Mouse (Mus musculus) kidney, adult 9 months (tissue): ENCODE data around the gene Batf3.
"Not testable (repeated sequence)": the region's sequence is repeated elsewhere in the genome, so short reads cannot be mapped to it uniquely, and the experiment has no call there.

ENCODE experiments used
- DNase-seq: peaks from one replicate; pipeline ENCODE4 v3.0.0; 2022

The Batf3 gene

DNA sequence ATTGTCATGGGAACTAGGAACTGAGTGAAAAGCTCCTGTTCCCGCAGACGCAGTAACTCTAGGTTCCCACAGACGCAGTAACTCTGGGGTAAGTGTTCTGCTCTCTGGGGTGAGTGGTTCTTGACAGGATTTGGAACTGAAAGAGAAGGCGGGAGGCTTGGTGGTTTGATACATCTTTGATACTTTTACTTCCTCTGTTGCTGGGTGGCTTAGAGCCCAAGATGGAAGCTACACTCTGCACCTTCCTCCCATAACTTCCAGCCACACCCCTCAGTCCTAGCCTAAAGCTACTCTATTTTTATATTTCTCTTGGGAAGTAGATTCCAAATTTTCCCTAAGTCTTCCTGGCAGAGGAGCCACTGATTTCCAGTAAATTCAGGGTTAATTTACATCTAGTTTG lies 40.8 kb downstream of the Batf3 start:
- no peak for DNase-seq

DNA sequence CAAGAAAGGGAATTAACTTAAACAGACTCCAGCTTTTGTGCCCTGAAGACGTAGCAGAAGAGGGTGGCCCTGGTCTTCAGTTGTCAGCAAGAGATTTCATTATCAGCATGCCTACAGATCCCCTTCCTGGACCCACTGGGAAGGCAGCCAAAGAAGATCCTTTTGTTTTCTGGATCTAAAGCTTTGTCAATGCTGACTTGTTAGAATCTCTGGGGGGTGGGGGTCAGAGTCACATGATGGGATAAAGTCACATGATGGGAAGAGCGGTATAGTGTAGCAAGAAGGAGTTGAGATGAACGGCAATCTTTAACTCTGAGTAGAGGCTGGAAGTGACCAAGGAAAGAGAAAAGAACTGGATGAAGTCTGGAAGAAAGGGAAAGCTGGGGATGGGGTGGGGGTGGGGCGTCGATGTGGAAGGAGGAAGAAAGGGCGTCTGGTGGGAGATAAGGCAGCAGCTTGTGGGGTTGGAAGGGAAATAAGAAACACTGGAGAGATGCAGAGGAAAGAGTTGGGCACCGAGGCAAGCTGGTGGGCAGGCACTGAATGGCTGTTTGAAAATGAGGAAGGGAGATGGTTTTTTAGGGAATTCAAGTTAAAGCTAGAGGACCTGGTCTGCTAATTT lies 41.3 kb downstream of the Batf3 start:
- no peak for DNase-seq

DNA sequence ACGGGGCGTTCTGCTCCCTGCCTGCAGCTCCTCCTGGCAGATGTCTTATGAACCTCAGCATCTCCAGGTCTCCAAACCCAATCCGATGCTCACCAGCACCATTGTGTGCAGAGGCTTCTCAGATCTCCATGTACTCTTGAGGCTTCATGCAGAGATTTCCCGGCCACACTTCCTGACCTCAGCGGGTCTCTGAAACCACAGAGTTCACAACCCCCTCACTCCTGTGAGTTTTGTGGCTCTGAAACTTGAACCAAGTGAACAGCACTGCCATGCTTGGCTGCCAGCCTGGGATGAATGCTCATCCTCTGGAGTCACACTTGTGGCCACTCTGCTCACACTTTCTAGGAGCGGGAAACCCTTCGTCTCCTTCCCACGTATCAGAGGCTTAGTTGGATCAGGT lies 43.3 kb downstream of the Batf3 start:
- DNase-seq: no peak

GRCm38 (mm10) chr1:191149489-191149888 lies 51.8 kb downstream of the Batf3 start:
- DNase-seq: not testable (repeated sequence)

DNA sequence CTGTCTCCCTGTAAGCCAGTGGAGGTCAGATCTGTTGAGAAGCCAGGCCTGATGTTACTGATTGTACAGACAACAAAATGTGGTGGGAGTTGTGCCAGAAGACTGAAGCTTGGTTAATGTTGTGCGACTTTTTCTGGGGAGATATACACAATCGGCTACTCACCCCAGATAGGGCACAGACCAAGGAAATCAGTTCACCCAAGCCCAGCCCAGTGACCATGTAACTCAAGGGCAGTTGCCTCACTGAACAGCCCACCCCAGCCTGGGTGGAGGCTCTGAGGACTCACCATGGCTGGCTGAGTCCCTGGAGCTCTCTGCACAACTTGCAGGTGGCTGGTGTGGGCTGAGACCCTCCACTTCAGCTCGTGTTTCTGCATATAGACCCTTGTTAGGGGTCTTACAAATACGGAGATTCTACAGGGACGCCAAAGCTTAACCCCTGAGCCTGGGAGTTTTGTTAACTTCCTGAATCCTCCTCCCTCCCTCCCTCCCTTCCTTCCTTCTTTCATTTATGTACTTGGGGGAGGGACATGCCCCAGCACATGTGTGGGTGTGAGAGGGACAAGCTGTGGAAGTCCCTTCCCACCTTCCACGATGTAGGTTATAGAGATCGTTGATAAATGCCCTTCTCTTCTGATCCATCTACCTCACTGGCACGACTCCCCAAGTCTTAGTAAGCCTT lies 53.4 kb downstream of the Batf3 start:
- DNase-seq: no peak

DNA sequence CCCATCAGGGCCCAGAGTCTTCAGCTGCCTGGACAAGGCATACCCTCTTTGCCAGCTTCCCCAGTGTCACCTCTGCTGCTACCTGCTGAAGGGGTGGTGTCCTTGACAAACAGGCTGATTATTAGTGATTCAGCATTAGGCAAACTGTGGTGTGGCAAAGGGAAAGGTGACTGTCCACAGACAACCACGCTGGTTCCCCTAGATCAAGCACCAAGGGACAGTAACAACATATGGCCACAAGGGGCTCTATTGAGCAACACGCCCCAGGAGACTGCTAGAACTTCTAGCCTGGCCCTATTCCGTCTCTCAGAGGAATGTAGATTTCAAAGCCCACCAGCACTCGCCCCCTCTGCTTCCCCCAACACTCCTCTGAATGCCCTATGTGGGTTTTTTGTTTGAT lies 55.4 kb downstream of the Batf3 start:
- peak; percentile 52 for DNase-seq

GRCm38 (mm10) chr1:191154314-191154713 lies 56.7 kb downstream of the Batf3 start:
- no peak for DNase-seq
